Mouse (Mus musculus) kidney, postnatal 25 days (tissue): Measurements from ENCODE around the gene Gm10721.
"Not testable (repeated sequence)": the region's sequence is repeated elsewhere in the genome, so short reads cannot be mapped to it uniquely, and the experiment has no call there.

Experiments used
- DNase-seq, 2 experiments: peaks; one replicate each; pipeline ENCODE4 v3.0.0; 2021; ENCODE audit warnings: mixed read lengths in 2 of 2

The Gm10721 gene

DNA sequence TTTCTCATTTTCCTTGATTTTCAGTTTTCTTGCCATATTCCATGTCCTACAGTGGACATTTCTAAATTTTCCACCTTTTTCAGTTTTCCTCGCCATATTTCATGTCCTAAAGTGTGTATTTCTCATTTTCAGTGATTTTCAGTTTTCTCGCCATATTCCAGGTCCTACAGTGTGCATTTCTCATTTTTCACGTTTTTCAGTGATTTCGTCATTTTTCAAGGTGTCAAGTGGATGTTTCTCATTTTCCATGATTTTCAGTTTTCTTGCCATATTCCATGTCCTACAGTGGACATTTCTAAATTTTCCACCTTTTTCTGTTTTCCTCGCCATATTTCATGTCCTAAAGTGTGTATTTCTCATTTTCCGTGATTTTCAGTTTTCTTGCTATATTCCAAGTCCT, 12.7 kb downstream of the Gm10721 start:
- DNase-seq = peak; percentile 36 to 69

DNA sequence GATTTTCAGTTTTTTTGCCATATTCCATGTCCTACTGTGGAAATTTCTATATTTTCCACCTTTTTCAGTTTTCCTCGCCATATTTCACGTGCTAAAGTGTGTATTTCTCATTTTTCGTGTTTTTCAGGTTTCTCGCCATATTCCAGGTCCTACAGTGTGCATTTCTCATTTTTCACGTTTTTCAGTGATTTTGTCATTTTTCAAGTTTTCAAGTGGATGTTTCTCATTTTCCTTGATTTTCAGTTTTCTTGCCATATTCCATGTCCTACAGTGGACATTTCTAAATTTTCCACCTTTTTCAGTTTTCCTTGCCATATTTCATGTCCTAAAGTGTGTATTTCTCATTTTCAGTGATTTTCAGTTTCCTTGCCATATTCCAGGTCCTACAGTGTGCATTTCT, 13.2 kb downstream of the Gm10721 start:
- not testable (repeated sequence) for DNase-seq

- DNase-seq = peak in 1 of 2 experiments; percentile 25
Observed at GRCm38 (mm10) chr9:3026741-3027140, 13.8 kb downstream of the Gm10721 start.

GRCm38 (mm10) chr9:3027200-3027599, 14.3 kb downstream of the Gm10721 start:
- DNase-seq = not testable (repeated sequence)

DNA sequence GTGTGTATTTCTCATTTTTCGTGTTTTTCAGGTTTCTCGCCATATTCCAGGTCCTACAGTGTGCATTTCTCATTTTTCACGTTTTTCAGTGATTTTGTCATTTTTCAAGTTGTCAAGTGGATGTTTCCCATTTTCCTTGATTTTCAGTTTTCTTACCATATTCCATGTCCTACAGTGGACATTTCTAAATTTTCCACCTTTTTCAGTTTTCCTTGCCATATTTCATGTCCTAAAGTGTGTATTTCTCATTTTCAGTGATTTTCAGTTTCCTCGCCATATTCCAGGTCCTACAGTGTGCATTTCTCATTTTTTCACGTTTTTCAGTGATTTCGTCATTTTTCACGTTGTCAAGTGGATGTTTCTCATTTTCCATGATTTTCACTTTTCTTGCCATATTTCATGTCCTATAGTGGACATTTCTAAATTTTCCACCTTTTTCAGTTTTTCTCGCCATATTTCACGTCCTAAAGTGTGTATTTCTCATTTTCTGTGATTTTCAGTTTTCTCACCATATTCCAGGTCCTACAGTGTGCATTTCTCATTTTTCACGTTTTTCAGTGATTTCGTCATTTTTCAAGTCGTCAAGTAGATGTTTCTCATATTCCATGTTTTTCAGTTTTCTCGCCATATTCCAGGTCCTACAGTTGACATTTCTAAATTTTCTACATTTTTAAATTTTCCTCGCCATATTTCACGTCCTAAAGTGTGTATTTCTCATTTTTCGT, 16.5 kb downstream of the Gm10721 start:
- DNase-seq = peak; percentile 5 to 47

DNA sequence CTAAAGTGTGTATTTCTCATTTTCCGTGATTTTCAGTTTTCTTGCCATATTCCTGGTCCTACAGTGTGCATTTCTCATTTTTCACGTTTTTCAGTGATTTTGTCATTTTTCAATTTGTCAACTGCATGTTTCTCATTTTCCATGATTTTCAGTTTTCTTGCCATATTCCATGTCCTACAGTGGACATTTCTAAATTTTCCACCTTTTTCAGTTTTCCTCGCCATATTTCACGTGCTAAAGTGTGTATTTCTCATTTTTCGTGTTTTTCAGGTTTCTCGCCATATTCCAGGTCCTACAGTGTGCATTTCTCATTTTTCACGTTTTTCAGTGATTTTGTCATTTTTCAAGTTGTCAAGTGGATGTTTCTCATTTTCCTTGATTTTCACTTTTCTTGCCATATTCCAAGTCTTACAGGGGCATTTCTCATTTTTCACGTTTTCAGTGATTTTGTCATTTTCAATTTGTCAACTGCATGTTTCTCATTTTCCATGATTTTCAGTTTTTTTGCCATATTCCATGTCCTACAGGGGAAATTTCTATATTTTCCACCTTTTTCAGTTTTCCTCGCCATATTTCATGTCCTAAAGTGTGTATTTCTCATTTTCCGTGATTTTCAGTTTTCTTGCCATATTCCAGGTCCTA, 17.9 kb downstream of the Gm10721 start:
- DNase-seq = not testable (repeated sequence)

DNA sequence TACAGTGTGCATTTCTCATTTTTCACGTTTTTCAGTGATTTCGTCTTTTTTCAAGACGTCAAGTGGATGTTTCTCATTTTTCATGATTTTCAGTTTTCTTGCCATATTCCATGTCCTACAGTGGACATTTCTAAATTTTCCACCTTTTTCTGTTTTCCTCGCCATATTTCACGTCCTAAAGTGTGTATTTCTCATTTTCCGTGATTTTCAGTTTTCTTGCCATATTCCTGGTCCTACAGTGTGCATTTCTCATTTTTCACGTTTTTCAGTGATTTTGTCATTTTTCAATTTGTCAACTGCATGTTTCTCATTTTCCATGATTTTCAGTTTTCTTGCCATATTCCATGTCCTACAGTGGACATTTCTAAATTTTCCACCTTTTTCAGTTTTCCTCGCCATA, 21.4 kb downstream of the Gm10721 start, which contains the start of gene Gm17535:
Gm17535 (plus strand) TSS at position 301 of the 400 bp plus-strand sequence.
- DNase-seq = not testable (repeated sequence)

DNA sequence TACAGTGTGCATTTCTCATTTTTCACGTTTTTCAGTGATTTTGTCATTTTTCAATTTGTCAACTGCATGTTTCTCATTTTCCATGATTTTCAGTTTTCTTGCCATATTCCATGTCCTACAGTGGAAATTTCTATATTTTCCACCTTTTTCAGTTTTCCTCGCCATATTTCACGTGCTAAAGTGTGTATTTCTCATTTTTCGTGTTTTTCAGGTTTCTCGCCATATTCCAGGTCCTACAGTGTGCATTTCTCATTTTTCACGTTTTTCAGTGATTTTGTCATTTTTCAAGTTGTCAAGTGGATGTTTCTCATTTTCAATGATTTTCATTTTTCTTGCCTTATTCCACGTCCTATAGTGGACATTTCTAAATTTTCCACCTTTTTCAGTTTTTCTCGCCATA, 23.6 kb downstream of the Gm10721 start, which contains the start of gene Gm10715:
Gm10715 (plus strand) TSS at position 301 of the 400 bp plus-strand sequence.
- DNase-seq = not testable (repeated sequence)

GRCm38 (mm10) chr9:3038161-3038560, 25.2 kb downstream of the Gm10721 start:
- DNase-seq = not testable (repeated sequence)
